Mouse (Mus musculus): ENCODE data around the gene St7.

Gene St7

DNA sequence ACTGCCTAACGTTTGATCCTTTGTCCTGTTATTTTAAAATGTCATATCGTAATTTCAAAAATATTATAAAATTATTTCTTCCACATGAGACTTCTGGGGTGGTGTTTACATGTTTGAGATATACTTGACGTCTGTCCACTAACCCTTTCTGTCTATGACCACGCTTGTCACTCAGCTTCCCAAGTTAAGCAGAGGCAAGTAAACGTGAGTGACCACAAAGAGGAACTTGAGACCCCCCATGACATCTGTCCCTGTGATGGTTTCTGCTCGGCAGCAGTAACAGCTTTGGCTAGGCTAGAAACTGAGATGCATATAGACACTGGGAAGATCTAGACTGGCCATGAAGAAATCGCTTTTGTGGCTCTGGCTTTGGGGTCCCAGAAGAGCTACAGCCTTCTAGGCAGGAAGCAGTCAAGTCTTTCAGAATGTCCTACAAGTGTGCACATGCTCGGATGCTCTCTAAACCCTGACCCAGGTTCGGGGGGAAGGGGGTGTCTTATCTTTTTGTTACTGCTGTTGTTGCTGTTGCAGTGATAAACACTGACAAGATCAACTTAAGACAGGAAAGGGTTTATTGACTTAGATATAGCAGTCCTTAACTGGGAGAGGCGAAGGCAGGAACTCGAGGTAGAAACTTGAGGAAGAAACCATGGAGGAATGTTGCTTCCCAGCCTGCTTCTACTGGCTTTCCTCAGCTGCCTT lies 254.5 kb downstream of the St7 start:
- DNase-seq (ENCODE audit: low read depth, low spot score), result no peak

DNA sequence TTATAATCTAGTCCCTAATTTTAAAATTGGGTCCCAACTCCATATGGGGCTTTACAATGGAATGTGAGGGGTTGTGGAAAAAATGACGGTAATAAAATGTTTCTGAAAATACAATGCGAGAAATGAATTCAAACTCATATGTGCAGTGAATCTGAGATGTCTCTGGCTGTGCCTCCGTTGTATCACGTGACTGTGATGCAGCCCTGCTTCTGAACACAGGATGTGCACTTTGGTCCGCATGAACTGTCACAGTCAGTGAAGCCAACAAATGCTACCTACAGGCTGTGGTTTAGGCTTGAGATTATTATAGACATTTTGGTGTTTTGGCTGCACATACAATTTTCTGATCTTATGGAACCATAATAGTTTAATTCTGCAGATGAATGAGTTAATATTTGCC lies 256.4 kb downstream of the St7 start:
- DNase-seq (ENCODE audit: low read depth, low spot score), result no peak

DNA sequence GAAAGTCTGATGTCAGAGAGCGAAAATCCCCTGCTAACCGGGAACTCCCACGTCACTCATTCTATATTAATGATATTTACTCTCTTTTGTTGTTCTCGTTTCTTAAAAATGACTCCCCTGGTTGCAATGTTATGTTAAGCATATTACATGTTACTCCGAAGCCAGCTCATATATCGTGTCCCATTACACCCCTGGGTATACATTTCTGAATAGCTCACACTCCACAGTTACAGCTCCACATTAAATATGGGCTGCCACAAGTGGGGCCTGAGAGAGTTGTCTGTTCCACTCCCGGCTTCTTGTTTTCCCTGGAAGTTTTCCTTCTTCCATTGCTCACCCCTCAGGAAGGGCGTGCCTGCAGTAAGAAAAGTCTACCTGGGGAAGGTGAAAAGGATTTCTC lies 259.0 kb downstream of the St7 start:
- DNase-seq (ENCODE audit: low read depth, low spot score), result no peak

DNA sequence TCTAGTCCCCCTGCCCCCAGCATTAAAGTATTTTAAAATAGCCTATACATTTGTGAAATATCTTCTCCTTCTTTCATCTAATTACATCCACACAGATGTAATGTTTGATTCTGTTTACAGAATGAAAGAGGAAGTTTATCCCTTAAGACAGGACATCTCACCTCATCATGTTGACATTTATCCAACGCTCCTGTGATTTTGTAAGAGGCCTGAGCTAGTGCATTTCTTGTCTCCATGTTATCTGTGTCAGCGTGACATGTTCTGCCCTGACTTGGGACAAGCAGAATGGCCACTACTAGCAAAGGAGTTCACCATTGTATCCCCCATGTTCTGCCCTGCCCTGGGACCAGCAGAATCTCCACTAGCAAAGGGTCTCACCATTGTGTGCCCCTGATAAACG lies 270.7 kb downstream of the St7 start:
- no peak for DNase-seq (ENCODE audit: low read depth, low spot score)

DNA sequence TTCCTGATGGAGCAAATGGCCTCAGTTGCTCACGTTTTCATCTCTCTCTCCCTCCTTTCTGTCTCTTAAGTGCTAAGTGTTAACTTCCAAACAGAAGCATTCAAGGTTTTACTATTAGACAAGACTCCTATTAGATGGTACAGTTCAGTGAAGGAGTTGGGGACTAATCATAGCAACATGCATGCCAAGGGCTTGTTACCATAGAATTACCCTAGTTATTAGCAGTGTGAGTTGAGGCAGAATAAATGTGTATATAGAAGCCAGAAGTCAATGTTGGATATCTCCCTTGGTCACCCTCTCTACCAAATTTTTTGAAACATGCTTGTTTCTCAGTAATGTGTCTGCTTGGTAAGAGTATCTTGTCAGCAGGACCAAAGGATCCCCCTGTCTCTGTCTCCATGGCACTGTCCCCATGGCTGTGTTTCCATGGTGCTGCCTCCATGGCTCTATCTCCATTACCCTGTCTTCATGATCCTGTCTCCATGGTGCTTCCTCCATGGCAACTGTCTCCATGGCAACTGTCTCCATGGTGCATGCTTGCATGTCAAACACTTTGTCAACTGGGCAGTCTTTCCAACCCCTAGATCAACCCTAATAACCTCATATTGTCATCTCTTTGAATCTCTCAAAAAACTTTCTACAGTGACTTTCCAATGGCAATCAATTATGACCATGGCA lies 275.9 kb downstream of the St7 start:
- DNase-seq (ENCODE audit: low read depth, low spot score), result peak; percentile 37

DNA sequence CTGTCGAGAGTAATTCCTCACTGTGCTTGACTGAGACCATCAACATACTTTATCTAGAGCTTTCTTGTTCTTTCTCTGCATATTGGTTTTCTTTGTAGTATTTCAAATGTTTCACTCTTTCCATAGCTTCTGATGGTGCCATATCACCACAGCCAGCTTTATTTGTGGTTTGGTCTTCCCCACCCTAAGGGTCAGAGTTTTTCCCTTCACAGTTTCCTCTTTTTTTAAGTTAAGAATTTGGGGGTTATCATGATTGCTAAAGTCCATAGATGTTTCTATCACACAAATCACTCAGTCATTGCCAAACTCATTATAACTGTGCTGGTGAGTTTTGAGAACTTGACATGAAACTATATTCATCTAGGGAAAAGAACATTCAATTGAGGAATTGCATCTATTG lies 277.1 kb downstream of the St7 start:
- no peak for DNase-seq (ENCODE audit: low read depth, low spot score)

DNA sequence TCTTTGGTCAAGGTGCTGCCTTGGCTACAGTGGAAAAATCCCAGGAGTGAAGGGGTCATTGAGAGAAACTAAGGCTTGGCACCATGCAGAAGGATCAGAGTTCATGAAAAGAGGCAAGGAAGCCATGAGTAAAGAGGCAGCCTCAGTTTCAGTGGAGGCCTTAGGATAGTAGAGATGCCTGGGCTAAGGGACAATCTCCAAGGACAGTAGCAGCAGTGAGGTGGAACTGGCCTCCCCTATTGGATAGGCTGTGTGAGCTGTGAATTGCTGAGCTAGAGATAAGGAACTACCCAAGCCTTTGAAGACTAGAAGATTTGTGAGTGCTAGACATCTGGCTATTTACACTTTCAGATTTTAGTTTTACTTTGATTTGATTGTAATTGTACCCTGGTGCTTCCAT lies 278.7 kb downstream of the St7 start:
- no peak for DNase-seq (ENCODE audit: low read depth, low spot score)

DNA sequence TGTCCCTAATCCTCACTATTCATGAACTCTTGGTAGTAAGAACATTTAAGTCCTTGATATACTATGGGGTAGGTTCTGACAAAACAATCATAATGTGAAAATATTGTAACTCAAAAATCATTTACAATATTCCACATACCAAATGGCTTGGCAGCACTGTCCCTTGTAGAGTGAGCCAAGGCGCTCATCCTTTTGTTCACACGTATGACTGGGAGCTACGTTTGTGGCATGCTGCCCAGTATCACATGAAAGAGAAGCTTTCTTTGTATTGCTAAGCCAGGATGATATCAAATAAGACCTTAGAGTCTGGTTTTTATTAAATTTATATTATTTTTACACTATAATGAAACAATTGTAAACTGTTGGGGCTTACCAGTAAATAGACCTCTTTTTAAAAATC lies 281.7 kb downstream of the St7 start:
- no peak for DNase-seq (ENCODE audit: low read depth, low spot score)

DNA sequence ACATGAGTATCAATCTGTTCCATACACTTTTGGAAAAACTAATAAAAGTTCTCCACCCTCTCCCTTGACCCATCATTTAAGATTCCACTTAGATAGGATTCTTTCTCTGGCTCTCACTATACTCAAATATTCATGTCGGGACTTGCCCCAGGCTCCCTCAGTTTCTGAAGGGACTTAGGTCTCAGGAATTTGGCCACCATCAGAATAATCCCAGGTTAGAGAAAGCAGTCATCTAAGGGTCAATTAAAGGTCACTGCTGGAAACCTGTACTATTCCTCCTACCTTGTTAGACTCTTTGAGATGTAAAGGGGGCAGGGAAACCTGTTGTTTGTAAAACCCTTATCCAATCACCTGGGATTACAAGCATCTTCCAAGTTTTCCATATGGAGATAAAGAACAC lies 284.4 kb downstream of the St7 start:
- no peak for DNase-seq (ENCODE audit: low read depth, low spot score)

DNA sequence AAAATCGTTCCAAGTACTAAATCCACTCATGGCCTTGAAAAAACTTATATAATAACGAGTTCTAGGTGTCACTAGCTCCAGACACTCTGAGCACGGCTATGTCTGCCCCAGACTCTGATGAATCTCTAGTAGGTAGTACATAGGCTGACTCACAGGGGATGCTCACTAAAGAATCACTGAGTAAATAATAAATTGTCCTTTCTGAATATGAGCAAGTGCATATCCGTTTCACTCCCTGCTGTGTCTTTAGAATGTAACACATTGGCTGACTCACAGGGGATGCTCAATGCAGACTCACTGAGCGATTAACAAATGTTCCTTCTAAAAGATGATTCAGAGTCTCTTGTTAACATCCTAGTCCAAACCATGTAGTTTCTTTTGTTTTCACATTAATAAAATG lies 285.6 kb downstream of the St7 start:
- DNase-seq (ENCODE audit: low read depth, low spot score), result no peak

DNA sequence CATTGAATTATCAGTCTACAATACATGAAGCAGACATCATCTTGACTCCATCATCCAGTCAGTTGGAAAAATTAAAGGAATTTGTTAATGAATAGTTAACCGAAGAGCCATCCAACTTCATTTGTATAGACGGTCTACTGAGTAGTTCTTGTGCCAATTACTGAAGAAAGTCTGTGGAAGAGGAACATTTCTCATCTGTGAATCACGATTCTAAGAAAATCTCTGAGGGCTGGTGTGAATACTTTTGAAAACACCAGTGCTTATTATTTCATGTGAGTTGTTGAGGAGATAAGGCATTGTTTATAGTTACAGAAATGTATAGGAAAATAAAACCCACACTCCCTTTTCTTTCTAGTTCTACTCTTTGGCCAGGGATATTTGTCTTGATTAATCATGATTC lies 286.1 kb downstream of the St7 start:
- no peak for DNase-seq (ENCODE audit: low read depth, low spot score)

DNA sequence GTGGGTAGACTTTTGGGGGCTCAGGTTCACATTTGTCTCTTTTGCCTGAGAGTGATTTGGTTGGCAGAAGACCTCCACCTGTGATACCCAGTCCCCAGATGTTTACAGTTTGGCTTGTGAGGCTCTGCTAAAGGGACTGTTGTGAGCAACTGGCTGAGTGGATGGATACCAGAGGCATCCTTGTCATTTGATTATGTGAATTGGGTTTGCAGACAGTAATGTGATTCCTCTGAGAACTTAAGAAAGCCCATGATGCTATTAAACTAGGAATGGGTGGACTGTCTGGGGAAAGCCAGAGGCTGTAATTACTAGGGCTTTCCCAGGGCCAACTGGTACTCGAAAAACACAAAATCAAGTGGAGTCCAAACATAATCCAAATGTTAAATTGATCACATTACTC lies 286.6 kb downstream of the St7 start:
- no peak for DNase-seq (ENCODE audit: low read depth, low spot score)

DNA sequence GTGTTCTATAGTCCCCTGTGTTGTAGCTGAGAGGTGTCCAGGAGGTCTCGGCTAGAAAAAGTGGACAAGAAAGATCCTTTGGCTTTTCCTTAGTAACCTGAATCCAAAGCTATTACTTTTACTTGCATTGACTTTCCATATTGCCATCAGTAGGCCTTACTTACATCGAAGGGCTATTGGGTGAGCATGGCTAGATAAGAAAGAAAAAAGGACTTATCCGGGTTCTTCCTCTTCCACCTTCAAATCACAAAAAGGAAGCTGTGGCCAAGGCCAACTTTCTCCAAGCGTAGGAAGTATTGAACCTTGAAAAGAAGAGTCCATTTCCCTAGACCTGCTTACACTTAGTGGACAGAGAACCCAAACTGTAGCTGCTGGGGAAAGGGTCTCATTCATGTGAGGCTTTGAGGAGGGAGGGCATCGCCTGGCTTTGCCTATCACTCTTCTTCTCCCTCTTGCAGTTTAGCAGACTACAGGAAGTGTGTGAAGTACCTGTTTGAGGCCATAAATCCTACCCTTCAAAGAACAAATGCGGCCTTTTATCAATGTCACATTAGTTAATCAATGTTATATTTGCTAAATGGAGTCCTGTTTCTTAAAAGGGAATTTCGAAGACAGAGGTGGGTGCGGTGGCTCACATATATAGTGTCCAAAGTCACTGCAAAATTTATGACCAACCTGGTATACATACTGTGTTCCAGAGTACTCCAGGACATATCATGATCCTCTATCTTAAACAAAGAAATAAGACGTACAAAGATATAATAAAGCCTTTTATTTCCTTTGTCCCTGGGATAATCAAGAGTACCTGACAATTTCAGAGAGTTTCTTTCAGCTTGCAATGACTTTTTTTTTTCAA lies 297.7 kb downstream of the St7 start:
- DNase-seq (ENCODE audit: low read depth, low spot score), result no peak

DNA sequence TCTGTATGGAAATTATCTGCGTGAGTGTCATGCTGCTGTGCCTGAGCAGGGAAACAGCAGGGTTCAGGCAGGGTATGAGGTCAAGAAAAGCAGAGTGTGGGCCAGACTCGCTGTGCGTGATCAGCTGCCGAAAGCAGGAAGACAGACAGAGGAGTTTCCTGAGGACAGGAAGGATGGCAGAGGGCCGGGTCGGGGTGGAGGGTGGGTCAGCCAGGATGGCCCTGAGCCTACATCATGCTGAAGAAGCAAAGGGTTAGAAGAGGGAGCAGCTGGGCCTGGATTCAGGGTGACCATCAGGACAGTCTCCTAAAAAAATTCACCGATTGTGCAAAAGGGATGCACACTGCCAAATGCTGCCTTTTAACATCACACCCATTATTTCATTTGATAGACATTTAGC lies 298.9 kb downstream of the St7 start:
- DNase-seq (ENCODE audit: low read depth, low spot score), result no peak
